Mouse (Mus musculus): ENCODE results near the gene St3gal5.

The St3gal5 gene

GRCm38 (mm10) chr6:72132671-72133214 is 35.4 kb downstream of the St3gal5 start:
- no peak for DNase-seq (ENCODE audit: low read depth, low spot score)

- no peak for DNase-seq (ENCODE audit: low read depth, low spot score)
These were observed 37.6 kb downstream of the St3gal5 start for GRCm38 (mm10) chr6:72134850-72135515.

GRCm38 (mm10) chr6:72136016-72136415 is 38.6 kb downstream of the St3gal5 start:
- DNase-seq (ENCODE audit: low read depth, low spot score) = no peak

GRCm38 (mm10) chr6:72136543-72136942 is 39.2 kb downstream of the St3gal5 start:
- DNase-seq (ENCODE audit: low read depth, low spot score) = no peak

- no peak for DNase-seq (ENCODE audit: low read depth, low spot score)
These were observed 42.3 kb downstream of the St3gal5 start for GRCm38 (mm10) chr6:72139508-72140193.

- no peak for DNase-seq (ENCODE audit: low read depth, low spot score)
These were observed 43.0 kb downstream of the St3gal5 start for GRCm38 (mm10) chr6:72140371-72140770.

GRCm38 (mm10) chr6:72141191-72141590 is 43.8 kb downstream of the St3gal5 start:
- DNase-seq (ENCODE audit: low read depth, low spot score) = no peak

GRCm38 (mm10) chr6:72142561-72142960 is 45.2 kb downstream of the St3gal5 start:
- DNase-seq (ENCODE audit: low read depth, low spot score) = no peak

GRCm38 (mm10) chr6:72144353-72144752 is 47.0 kb downstream of the St3gal5 start:
- DNase-seq (ENCODE audit: low read depth, low spot score) = peak; percentile 22

GRCm38 (mm10) chr6:72146803-72147202 is 49.4 kb downstream of the St3gal5 start:
- no peak for DNase-seq (ENCODE audit: low read depth, low spot score)

- DNase-seq (ENCODE audit: low read depth, low spot score) = no peak
These were observed 51.3 kb downstream of the St3gal5 start for GRCm38 (mm10) chr6:72148721-72149120.

- DNase-seq (ENCODE audit: low read depth, low spot score) = no peak
These were observed 52.4 kb downstream of the St3gal5 start for GRCm38 (mm10) chr6:72149797-72150196.

- no peak for DNase-seq (ENCODE audit: low read depth, low spot score)
These were observed 55.3 kb downstream of the St3gal5 start for GRCm38 (mm10) chr6:72152707-72153106.

- DNase-seq (ENCODE audit: low read depth, low spot score) = peak; percentile 42
These were observed 56.1 kb downstream of the St3gal5 start for GRCm38 (mm10) chr6:72153455-72153854.

GRCm38 (mm10) chr6:72154008-72154407 is 56.6 kb downstream of the St3gal5 start:
- peak; percentile 86 for DNase-seq (ENCODE audit: low read depth, low spot score)

- DNase-seq (ENCODE audit: low read depth, low spot score) = peak; percentile 78
These were observed 57.6 kb downstream of the St3gal5 start for GRCm38 (mm10) chr6:72154938-72155531.

- DNase-seq (ENCODE audit: low read depth, low spot score) = no peak
These were observed 58.3 kb downstream of the St3gal5 start for GRCm38 (mm10) chr6:72155649-72156048.

GRCm38 (mm10) chr6:72158966-72159764 is 61.8 kb downstream of the St3gal5 start:
- DNase-seq (ENCODE audit: low read depth, low spot score) = no peak

GRCm38 (mm10) chr6:72159861-72160395 is 62.5 kb downstream of the St3gal5 start:
- no peak for DNase-seq (ENCODE audit: low read depth, low spot score)

- peak; percentile 57 for DNase-seq (ENCODE audit: low read depth, low spot score)
These were observed 63.6 kb downstream of the St3gal5 start for GRCm38 (mm10) chr6:72160991-72161390.

- DNase-seq (ENCODE audit: low read depth, low spot score) = no peak
These were observed 64.4 kb downstream of the St3gal5 start for GRCm38 (mm10) chr6:72161751-72162150.

Measured in skeletal muscle tissue, adult 2 months (tissue).